Mouse (Mus musculus): ENCODE results near the gene Intu.

Gene Intu

GRCm38 (mm10) chr3:40531286-40532141, at the start of gene Intu:
Gene Intu (plus strand): TSS chr3:40531286.
- peak; percentile 81 for DNase-seq (ENCODE audit: extremely low spot score, low spot score)

DNA sequence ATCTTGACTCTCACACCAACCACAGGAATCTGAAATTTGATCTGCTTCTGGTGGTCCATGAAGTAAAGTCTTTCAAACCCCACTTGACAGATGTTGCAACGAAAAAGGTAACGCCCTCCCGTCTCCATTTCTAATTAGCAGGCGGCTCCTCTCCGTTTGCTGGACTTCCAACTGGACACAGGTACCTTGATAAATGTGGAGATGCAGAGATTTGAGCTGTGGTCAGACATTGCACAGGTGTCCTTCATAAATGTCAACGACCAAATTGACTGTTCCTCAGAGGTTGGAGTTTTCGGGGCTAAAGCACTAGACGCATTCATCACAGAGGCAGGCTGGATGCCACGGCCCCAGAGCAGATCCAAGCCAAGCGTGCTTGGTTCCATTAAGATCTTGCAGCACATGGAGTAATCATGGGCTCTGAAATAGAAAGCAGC, 47.8 kb upstream of the Intu start:
- DNase-seq (ENCODE audit: extremely low spot score, low spot score), result peak; percentile 34

GRCm38 (mm10) chr3:40487381-40487780, 43.7 kb upstream of the Intu start:
- no peak for DNase-seq (ENCODE audit: extremely low spot score, low spot score)

- no peak for DNase-seq (ENCODE audit: extremely low spot score, low spot score)
These were observed 39.3 kb upstream of the Intu start for GRCm38 (mm10) chr3:40491742-40492141.

DNA sequence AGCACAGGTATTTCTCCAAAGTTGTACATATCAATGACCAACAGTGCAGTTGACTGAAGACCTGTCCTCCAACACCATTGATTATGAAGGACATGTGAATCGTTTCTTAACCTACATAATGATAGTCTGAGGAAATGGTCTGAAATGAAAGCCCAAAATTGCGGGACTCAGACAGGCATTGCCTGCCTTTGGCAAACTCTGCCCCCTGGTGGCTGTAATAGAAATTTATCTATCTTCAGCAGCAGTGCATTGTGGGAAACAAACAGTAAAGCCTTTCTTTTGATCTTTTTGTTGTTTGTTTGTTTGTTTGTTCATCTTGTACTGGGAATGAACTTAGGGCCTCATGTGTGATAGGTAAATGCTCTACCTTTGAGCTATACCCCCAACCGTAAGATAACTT, 32.2 kb upstream of the Intu start:
- DNase-seq (ENCODE audit: extremely low spot score, low spot score), result no peak

- DNase-seq (ENCODE audit: extremely low spot score, low spot score), result no peak
These were observed 30.8 kb upstream of the Intu start for GRCm38 (mm10) chr3:40500157-40500808.

DNA sequence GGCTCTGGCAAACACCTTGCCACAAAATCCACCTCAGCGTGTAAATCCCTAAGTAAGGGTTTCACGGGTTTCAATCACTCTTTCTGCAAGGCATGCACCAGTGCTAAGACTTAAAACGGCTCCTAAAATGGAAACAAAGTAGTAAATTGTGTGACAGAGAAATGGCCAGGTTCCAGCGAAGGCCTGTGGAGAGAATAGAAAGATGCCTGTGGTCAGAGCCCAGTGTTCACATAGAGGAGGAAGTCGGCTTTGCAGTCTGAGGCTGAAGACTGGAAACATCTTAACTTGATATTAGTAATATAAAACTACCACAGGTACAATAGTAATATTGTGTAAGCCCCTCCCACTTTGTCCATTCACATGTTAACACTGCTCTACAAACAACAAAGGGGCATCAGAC, 26.7 kb upstream of the Intu start:
- no peak for DNase-seq (ENCODE audit: extremely low spot score, low spot score)

- DNase-seq (ENCODE audit: extremely low spot score, low spot score), result no peak
These were observed 25.6 kb upstream of the Intu start for GRCm38 (mm10) chr3:40505451-40506014.

- no peak for DNase-seq (ENCODE audit: extremely low spot score, low spot score)
These were observed 22.0 kb upstream of the Intu start for GRCm38 (mm10) chr3:40508927-40509576.

GRCm38 (mm10) chr3:40510567-40510966, 20.5 kb upstream of the Intu start:
- DNase-seq (ENCODE audit: extremely low spot score, low spot score), result no peak

DNA sequence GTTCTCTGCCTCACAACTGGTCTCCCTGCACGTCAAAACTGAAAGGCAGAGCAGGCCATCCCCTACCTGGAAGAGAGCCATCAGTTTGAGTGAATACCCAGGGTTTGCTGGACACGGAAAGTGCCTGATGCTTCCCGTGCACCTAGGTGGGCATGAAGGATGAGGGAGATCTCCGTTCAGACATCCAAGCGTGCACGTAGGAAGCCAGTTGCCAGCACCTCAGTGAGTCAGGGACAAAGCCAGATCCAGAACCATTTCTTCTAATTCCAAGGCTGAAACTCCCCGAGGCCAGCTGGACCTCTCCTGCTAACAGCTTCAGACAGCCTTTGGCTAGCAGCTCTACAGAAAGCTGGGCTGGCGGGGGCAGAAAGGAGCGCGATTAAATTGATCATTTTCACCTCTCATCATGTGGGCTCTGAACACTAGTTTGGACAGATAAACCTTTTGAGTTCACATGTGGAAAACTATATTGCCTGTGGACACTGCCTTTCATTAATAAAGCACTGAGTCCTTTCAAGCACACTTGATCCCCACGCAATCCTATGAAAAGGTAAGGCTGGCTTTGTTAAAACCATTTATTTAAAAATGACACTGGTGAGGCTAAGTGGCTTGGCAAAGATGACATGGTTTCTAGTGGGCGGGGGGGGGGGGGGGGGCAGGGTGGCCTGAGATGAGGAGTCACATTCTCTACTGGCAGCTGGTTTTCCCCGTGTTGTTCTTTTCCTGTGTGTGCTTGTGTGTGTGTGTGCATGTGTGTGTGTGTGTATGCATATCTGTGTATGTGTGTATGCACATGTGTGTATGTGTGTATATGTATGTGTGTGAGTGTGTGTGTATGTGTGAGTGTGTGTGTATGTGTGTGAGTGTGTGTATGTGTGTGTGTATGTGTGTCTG, 17.9 kb upstream of the Intu start:
- DNase-seq (ENCODE audit: extremely low spot score, low spot score), result no peak

DNA sequence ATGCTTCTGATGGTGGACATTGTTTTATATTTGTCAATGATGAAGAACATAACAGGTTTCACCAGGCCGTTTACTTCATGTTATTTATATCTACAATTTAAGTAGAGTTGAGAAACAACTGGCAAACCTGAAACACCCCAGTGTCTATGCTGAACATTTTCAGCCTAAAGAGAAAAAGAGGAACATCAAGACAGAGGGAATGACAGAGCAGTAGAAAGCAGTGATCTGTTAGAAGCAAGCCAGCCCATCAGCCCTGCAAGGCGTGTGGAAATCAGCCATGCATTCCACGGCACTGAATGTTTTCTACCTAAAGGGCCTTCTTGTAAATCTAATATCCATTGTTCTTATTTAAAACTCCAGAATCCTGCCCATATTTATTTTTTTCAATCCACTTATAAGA, 12.8 kb upstream of the Intu start:
- no peak for DNase-seq (ENCODE audit: extremely low spot score, low spot score)

GRCm38 (mm10) chr3:40519555-40519954, 11.5 kb upstream of the Intu start:
- DNase-seq (ENCODE audit: extremely low spot score, low spot score), result no peak

DNA sequence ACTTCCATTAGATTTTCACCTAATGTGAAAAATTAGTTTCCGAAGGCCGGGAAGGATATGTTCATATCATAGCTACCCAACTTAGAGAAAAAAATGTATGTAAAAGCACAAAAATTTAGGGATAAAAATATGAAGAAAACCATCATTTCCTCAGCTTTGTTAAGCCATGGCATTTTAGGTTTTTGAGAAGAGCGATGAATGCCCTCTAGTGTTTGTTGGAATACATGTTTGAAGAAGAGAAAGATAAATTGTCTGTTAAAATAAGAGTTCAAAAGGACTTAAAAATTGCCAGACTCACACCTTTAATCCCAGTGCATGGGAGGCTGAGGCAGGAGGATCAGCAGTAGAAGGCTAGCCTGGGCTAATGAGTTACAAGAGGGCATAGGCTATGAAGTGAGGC, 10.5 kb upstream of the Intu start:
- no peak for DNase-seq (ENCODE audit: extremely low spot score, low spot score)

GRCm38 (mm10) chr3:40522446-40522845, 8.6 kb upstream of the Intu start:
- DNase-seq (ENCODE audit: extremely low spot score, low spot score), result no peak

DNA sequence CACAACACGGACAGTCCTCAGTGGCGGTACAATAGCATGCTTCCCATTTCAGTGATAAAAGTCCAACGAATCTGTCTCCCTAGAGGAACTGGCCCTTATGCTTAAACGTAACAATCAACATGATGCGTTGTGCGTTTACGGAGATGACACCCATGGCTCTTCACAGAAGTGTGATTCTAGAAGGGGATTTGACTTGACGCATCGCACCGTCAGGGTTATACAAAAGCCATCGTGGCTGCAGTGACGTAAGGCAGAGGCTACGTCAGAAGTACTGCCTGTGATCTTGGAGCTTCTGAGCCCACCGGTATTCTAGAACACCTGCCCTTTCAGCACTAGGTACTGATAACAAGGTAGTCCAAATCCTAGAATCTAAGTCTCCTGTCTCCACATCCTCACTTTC, 8.2 kb upstream of the Intu start:
- DNase-seq (ENCODE audit: extremely low spot score, low spot score), result no peak

GRCm38 (mm10) chr3:40523371-40523783, 7.7 kb upstream of the Intu start:
- no peak for DNase-seq (ENCODE audit: extremely low spot score, low spot score)

DNA sequence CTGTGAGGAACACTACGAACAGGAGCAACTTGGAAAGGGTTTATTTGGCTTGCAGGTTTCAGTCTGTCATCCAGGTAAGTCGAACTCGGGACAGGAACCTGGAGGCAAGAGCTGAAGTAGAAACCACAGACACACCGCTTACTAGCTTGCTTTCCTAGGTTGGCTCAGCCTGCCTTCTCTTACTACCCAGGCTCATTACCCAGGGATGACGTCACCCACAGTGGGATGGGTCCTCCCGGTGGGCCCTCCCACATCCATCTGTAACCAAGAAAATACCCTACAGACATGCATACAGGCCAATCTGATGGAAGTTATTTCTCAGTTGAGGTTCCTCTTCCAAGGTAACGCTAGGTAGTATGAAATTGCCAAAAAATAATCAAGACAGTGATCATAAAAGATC, 6.2 kb upstream of the Intu start:
- no peak for DNase-seq (ENCODE audit: extremely low spot score, low spot score)

DNA sequence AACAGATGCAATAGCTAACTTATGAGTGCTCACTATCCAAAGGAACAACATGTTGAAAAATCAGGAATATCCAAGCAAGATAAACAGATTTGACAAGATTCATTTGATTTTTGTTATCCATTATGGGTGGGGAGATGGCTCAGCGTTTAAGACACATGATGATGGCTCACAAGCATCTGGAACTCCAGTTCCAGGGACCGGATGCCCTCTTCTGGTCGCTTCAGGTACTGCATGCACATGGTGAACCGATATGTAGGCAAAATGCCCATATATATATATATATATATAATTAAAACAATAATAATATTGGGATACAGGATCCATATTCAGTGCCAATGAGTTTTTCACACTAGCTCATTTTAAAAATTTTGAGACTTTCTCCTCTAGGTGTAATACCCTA, 5.7 kb upstream of the Intu start:
- peak; percentile 76 for DNase-seq (ENCODE audit: extremely low spot score, low spot score)

GRCm38 (mm10) chr3:40526095-40526494, 5.0 kb upstream of the Intu start:
- no peak for DNase-seq (ENCODE audit: extremely low spot score, low spot score)

- no peak for DNase-seq (ENCODE audit: extremely low spot score, low spot score)
These were observed 3.9 kb upstream of the Intu start for GRCm38 (mm10) chr3:40527218-40527617.
